Mouse (Mus musculus) G1E (cell line): ENCODE results near the gene Coro1c. TPM values are rescaled to one million over a fixed set of nuclear protein-coding genes. Genes with fewer than 3 reads are reported as not detected.

ENCODE experiments used
- ATAC-seq: 2 replicates; pipeline ENCODE4 v1.8.0; 2016; ENCODE audit warnings: mild to moderate bottlenecking; ENCODE audit not compliant: insufficient number of reproducible peaks, poor library complexity, low FRiP score, severe bottlenecking; ENCODE audit errors: extremely low read depth
- DNase-seq: peaks from one replicate; pipeline ENCODE4 v3.0.0; 2012; ENCODE audit warnings: low spot score
- H3K27me3 ChIP-seq: 2 replicates; pipeline ENCODE4 v1.6.1; 2012; ENCODE audit warnings: mild to moderate bottlenecking, low read length, inconsistent platforms; ENCODE audit not compliant: insufficient read depth
- H3K36me3 ChIP-seq: replicated peaks from 2 replicates; pipeline ENCODE3; 2012; ENCODE audit warnings: mild to moderate bottlenecking, inconsistent platforms
- H3K4me1 ChIP-seq: 2 replicates; pipeline ENCODE4 v1.6.1; 2012; ENCODE audit warnings: low read depth, low read length, inconsistent platforms, mixed read lengths; ENCODE audit not compliant: insufficient read depth
- H3K4me3 ChIP-seq: 2 replicates; pipeline ENCODE4 v1.5.1; 2012; ENCODE audit warnings: low read depth, mild to moderate bottlenecking, inconsistent platforms, low read length, moderate library complexity, mixed read lengths
- H3K9me3 ChIP-seq: replicated peaks from 2 replicates; pipeline ENCODE4 v1.6.1; 2012; ENCODE audit warnings: inconsistent platforms
- CTCF ChIP-seq: IDR thresholded peaks from 2 replicates; pipeline ENCODE4 v1.5.1; 2012; ENCODE audit warnings: low read depth, low read length, inconsistent platforms, mixed read lengths
- GATA1 ChIP-seq: IDR thresholded peaks from 2 replicates; pipeline ENCODE4 v1.6.1; 2012; ENCODE audit warnings: borderline replicate concordance, low read length, inconsistent platforms, mixed read lengths
- GATA2 ChIP-seq: IDR thresholded peaks from 2 replicates; pipeline ENCODE4 v1.6.1; 2012; ENCODE audit warnings: low read depth, low read length, inconsistent platforms, borderline replicate concordance
- POLR2AphosphoS5 ChIP-seq: IDR thresholded peaks from 2 replicates; pipeline ENCODE4 v1.6.1; 2012; ENCODE audit warnings: low read depth, low read length, inconsistent platforms; ENCODE audit not compliant: insufficient replicate concordance
- TAL1 ChIP-seq: conservative IDR thresholded peaks from 2 replicates; pipeline ENCODE4 v1.6.1; 2012; ENCODE audit warnings: low read depth, low read length, inconsistent platforms, mixed read lengths
- polyA plus RNA-seq: library from polyadenylated mRNA; stranded (reverse); fragments of >175 nt; gene quantifications from 2 replicates; pipeline ENCODE4 v1.2.3, GENCODE M21; 2012
- total RNA-seq, 2 experiments: library from RNA; stranded (forward) in 1 of 2; stranded (reverse) in 1 of 2; fragments of 200-1000 nt in 1 of 2; fragments of >200 nt in 1 of 2; fragmentation: Nextera tagmentation in 1 of 2; gene quantifications; 2 replicates each; pipeline ENCODE4 v1.2.3; 2014 to 2017

Coro1c gene
- total and polyA plus RNA-seq, 3 experiments, result 59.1 to 77.5 (median 70.5) TPM

GRCm38 (mm10) chr5:113882566-113883383 lies 25.8 kb downstream of the Coro1c start:
- no peak for TF ChIP-seq TAL1
- TF ChIP-seq GATA2, result no peak
- no peak for TF ChIP-seq CTCF
- TF ChIP-seq GATA1, result no peak
- TF ChIP-seq POLR2AphosphoS5, result no peak
- Histone ChIP-seq H3K9me3 (no peaks in the 10 kb centered on the region), H3K4me3 (no peak overlapping the region), H3K36me3 (peaks cover 81% of the 10 kb centered on the region), H3K27me3 (no peaks in the 10 kb centered on the region), H3K4me1 (peaks cover 27% of the 10 kb centered on the region)
- DNase-seq (no peak), ATAC-seq (no peak)

- Histone ChIP-seq H3K4me1 (peaks cover 27% of the 10 kb centered on the region), H3K36me3 (peaks cover 92% of the 10 kb centered on the region), H3K4me3 (no peak overlapping the region), H3K9me3 (no peaks in the 10 kb centered on the region), H3K27me3 (no peaks in the 10 kb centered on the region)
- no peak for ATAC-seq
- no peak for TF ChIP-seq POLR2AphosphoS5
- no peak for TF ChIP-seq TAL1
- no peak for TF ChIP-seq GATA1
- no peak for TF ChIP-seq GATA2
- no peak for TF ChIP-seq CTCF
- no peak for DNase-seq
These were observed 27.4 kb downstream of the Coro1c start for GRCm38 (mm10) chr5:113881136-113881535.

GRCm38 (mm10) chr5:113878943-113879617 lies 29.5 kb downstream of the Coro1c start:
- Histone ChIP-seq H3K36me3 (peaks cover 95% of the 10 kb centered on the region), H3K27me3 (no peaks in the 10 kb centered on the region), H3K4me3 (no peak overlapping the region), H3K9me3 (peaks cover 7% of the 10 kb centered on the region), H3K4me1 (peaks cover 20% of the 10 kb centered on the region)
- DNase-seq (no peak), ATAC-seq (no peak)
- TF ChIP-seq GATA1, result no peak
- TF ChIP-seq CTCF, result no peak
- no peak for TF ChIP-seq GATA2
- TF ChIP-seq TAL1, result no peak

GRCm38 (mm10) chr5:113877565-113877964 lies 31.0 kb downstream of the Coro1c start:
- ATAC-seq (no peak), DNase-seq (no peak)
- TF ChIP-seq CTCF (no peak), GATA2 (no peak), POLR2AphosphoS5 (no peak), GATA1 (no peak), TAL1 (no peak)
- Histone ChIP-seq H3K27me3 (no peaks in the 10 kb centered on the region), H3K36me3 (peaks cover 99% of the 10 kb centered on the region), H3K4me1 (peaks cover 23% of the 10 kb centered on the region), H3K4me3 (no peak overlapping the region), H3K9me3 (peaks cover 7% of the 10 kb centered on the region)

- DNase-seq, result no peak
- Histone ChIP-seq H3K4me1 (peaks cover 29% of the 10 kb centered on the region), H3K27me3 (no peaks in the 10 kb centered on the region), H3K4me3 (no peak overlapping the region), H3K36me3 (peaks cover 99% of the 10 kb centered on the region), H3K9me3 (peaks cover 7% of the 10 kb centered on the region)
- no peak for ATAC-seq
- TF ChIP-seq GATA2 (no peak), TAL1 (no peak), CTCF (no peak), GATA1 (no peak), POLR2AphosphoS5 (no peak)
These were observed 32.4 kb downstream of the Coro1c start for GRCm38 (mm10) chr5:113876176-113876575.

- H3K9me3 ChIP-seq, result peaks cover 7% of the 10 kb centered on the region
- H3K4me1 ChIP-seq, result peaks cover 29% of the 10 kb centered on the region
- H3K27me3 ChIP-seq, result no peaks in the 10 kb centered on the region
- H3K36me3 ChIP-seq, result peaks cover 99% of the 10 kb centered on the region
- TF ChIP-seq CTCF, result no peak
- TF ChIP-seq GATA1, result no peak
- no peak for TF ChIP-seq POLR2AphosphoS5
- no peak for TF ChIP-seq GATA2
- TF ChIP-seq TAL1, result no peak
- no peak for DNase-seq
- no peak overlapping the region for H3K4me3 ChIP-seq
- no peak for ATAC-seq
These were observed 32.9 kb downstream of the Coro1c start for GRCm38 (mm10) chr5:113875625-113876024.
